Mouse (Mus musculus) limb, embryonic 12.5 days (tissue): ENCODE data around the gene Dgki. TPM values are rescaled to one million over a fixed set of nuclear protein-coding genes. Genes with fewer than 3 reads are reported as not detected.

Experiments used
- ATAC-seq: fragments of 200-750 bp; cut with Nextera tagmentation; 2 replicates; pipeline ENCODE4 v1.8.0; 2017; ENCODE audit warnings: low read depth, moderate TSS enrichment; ENCODE audit not compliant: insufficient number of reproducible peaks, insufficient read depth, low FRiP score, low TSS enrichment
- H3K27ac ChIP-seq: fragments of 300-500 bp; sonication (generic); 2 replicates; pipeline ENCODE4 v1.5.1; 2016; ENCODE audit warnings: mild to moderate bottlenecking, moderate library complexity
- H3K27me3 ChIP-seq: fragments of 300-500 bp; sonication (generic); 2 replicates; pipeline ENCODE4 v1.6.1; 2016; ENCODE audit warnings: mild to moderate bottlenecking, moderate library complexity
- H3K36me3 ChIP-seq: fragments of 300-500 bp; sonication (generic); 2 replicates; pipeline ENCODE4 v1.6.1; 2016; ENCODE audit warnings: mild to moderate bottlenecking, moderate library complexity
- H3K4me1 ChIP-seq: fragments of 300-500 bp; sonication (generic); replicated peaks from 2 replicates; pipeline ENCODE4 v1.6.1; 2016
- H3K4me2 ChIP-seq: fragments of 300-500 bp; sonication (generic); 2 replicates; pipeline ENCODE4 v1.6.1; 2016; ENCODE audit warnings: mild to moderate bottlenecking, moderate library complexity
- H3K4me3 ChIP-seq: fragments of 300-500 bp; sonication (generic); replicated peaks from 2 replicates; pipeline ENCODE4 v1.5.1; 2016; ENCODE audit warnings: mild to moderate bottlenecking
- H3K9ac ChIP-seq: fragments of 300-500 bp; sonication (generic); replicated peaks from 2 replicates; pipeline ENCODE4 v1.6.1; 2016; ENCODE audit warnings: mild to moderate bottlenecking, moderate library complexity
- H3K9me3 ChIP-seq: fragments of 300-500 bp; sonication (generic); 2 replicates; pipeline ENCODE4 v1.6.1; 2016; ENCODE audit warnings: mild to moderate bottlenecking, moderate library complexity
- WGBS: fragments of 180-500 bp; shearing (Covaris S2); methylation state at CpG from one replicate; pipeline ENCODE4 v1.1.7; 2016; 5-methylcytosine and 5-hydroxymethylcytosine counted together
- polyA plus RNA-seq: library from polyadenylated mRNA; unstranded; fragments of >200 nt; fragmentation: Nextera tagmentation; extraction: Ambion mirVana; gene quantifications from 2 replicates; pipeline ENCODE4 v1.2.1, GENCODE M21; 2016

Dgki gene
- polyA plus RNA-seq, 1 experiment from 2014 or later = 1.0 TPM

DNA sequence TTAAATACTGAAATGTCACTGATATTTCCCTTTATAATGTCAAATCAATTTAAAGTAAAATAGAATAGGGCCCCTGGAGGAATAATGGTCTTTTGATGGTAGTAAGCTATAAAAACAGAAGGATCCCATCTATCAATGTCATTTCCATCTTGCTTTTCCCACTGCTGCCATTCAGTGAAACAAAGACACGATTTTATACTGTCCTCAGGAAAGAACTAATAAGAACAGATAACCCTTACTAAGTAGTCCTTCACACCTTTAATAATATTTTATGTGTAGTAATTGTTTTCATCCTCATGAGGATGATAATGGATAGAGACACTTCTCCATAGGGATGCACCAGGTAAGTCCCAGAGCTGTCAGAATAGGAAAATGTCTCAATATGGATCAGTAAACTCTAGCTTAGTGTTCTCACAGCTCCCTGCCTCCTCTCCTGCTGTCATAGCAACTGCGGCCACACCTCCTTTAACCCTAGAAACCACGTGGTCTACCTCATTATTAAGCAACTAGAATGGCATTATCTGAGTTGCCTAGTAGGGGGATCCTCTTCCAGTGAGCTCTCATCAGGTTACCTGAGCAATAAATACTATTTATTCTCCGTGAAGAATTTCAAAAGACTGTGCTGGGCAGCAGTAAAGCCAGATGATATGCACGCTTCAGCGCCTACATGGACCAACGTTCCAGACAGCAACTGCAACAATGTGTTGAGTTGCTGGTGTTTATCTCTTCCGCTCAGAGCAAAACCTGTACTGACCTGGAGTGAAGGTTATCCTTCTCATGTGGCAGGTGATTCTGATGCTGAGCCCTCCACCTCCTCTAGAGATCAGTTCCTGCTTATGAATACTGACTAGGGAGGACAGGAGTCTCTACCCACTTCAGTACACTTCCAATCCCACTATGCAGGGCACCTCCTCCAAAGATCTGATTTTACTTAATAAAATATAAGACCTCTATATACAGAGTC lies 210.6 kb downstream of the Dgki start:
- ATAC-seq = no peak

DNA sequence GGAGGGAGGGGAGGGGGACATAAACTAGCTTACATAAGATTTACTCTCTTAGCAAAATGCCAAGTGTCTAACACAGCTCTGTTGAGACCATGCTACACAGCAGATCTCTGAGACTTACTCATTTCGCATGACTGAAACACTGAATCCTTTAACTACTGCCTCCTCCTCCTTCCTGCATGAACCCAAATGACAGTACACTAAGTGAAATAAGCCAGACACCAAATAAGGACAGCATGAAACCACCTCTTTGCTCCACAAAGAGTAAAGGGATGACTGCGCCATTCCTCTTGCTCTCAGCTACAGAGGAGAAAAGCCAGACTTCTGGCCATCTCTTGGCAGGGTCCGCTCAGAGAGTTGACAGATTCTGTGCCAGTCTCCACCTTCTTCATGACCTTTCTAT lies 217.0 kb downstream of the Dgki start:
- Histone ChIP-seq H3K9ac (no peak overlapping the region), H3K36me3 (no peaks in the 10 kb centered on the region), H3K4me3 (no peak overlapping the region), H3K27ac (no peak overlapping the region), H3K9me3 (no peaks in the 10 kb centered on the region), H3K27me3 (no peaks in the 10 kb centered on the region), H3K4me1 (peaks cover 6% of the 10 kb centered on the region), H3K4me2 (no peak overlapping the region)
- WGBS = 86% methylated on average over 3 of the region's 3 CpGs
- ATAC-seq = no peak

More for the DNA sequence above, 210.6 kb downstream of the Dgki start:
- no peaks in the 10 kb centered on the region for H3K27me3 ChIP-seq
- no peak overlapping the region for H3K4me3 ChIP-seq
- H3K4me2 ChIP-seq = no peak overlapping the region
- H3K4me1 ChIP-seq = peaks cover 6% of the 10 kb centered on the region
- no peak overlapping the region for H3K27ac ChIP-seq
- H3K9ac ChIP-seq = no peak overlapping the region
- H3K9me3 ChIP-seq = no peaks in the 10 kb centered on the region
- 52% methylated on average over 8 of the region's 8 CpGs for WGBS
- no peaks in the 10 kb centered on the region for H3K36me3 ChIP-seq

DNA sequence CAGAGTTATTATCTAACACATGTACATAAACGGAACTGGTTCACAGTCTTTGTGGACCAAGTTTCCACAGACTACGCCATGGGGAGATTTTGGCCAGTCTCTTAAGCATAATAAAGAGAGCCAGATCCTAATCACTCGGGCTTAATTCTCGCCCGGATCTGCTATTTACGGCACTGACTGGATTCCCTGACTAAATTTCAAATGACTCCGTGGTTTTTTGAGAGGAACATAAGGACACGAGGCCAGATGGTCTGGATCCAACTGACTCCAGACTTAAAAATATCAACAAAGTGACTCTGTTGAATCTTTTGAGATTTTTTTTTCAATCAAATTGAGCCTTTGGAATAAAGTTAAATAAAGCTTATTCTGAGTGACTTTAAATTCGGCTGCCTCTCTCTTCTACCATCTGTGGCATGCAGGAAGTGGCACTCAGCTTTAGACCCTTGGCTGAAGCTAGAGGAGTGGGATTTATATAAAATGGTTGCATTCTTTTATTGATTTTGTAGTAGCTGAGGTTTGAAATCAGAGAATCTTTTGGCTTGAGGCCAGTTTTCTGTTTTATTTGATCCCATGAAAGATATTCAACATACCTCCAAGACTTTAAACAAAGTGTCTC lies 227.5 kb downstream of the Dgki start:
- WGBS = 59% methylated on average over 9 of the region's 9 CpGs
- Histone ChIP-seq H3K27ac (no peak overlapping the region), H3K4me1 (no peaks in the 10 kb centered on the region), H3K36me3 (no peaks in the 10 kb centered on the region), H3K27me3 (no peaks in the 10 kb centered on the region), H3K4me2 (no peak overlapping the region), H3K9me3 (no peaks in the 10 kb centered on the region), H3K4me3 (no peak overlapping the region), H3K9ac (no peak overlapping the region)
- ATAC-seq = no peak

DNA sequence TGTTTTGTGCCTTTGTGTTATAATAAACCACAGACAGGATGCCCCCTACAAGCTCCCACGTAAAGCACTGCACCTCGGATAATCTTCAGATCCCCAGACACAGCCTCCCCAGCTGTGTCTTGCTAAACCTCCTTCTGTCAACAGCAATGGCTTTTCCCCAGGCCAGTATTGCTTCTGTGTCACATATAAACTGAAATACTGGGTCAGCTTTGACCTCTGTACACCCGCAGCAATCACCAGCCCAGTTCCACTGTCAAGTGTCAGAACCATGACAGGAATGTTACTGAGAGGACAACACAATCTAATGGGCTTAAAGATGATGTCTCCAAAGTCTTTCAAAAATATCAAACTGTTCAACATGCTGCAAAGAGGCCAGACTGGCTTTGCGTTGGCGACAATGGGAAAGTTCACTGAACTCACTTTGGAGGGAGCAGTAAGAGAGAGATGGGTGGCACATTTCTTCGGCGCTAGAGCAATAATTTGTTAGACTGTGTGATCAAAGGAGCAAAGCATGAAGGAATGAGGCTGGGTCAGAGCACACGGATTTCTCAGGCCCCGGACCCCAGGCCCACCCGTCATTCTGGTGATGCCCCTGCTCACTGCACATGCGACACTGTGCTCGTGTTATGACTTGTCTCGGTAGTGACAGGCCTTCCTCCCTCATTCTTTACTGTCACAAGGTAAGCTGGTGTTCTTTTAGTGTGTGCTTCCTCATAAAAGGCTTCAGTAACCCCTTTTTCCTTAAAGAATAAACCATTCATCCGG lies 230.0 kb downstream of the Dgki start:
- WGBS = 73% methylated on average over 14 of the region's 14 CpGs
- H3K27me3 ChIP-seq = no peaks in the 10 kb centered on the region
- H3K27ac ChIP-seq = no peak overlapping the region
- H3K9me3 ChIP-seq = no peaks in the 10 kb centered on the region
- no peak overlapping the region for H3K9ac ChIP-seq
- no peaks in the 10 kb centered on the region for H3K4me1 ChIP-seq
- no peaks in the 10 kb centered on the region for H3K36me3 ChIP-seq
- H3K4me2 ChIP-seq = no peak overlapping the region
- ATAC-seq = no peak
- no peak overlapping the region for H3K4me3 ChIP-seq

DNA sequence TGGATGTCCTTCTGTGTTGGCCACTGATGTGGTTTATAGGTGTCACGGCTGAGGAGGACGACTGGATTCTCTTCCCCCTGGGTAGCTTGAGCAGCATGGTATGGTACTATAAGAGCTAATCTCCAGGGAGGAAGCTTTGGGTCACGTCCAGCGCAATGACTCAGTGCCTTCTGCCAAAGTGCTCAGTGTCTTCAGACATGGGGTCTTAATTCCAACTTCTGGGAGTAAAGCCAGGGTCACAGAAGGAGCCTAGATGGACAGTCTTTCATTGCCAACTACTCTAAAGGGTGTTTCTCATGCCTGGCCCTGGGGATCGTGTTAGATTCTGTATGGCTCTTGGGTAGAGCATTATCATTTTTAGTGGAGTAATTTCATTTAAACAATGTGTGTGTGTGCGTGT lies 231.2 kb downstream of the Dgki start:
- ATAC-seq = no peak
- Histone ChIP-seq H3K27ac (no peak overlapping the region), H3K4me1 (peaks cover 8% of the 10 kb centered on the region), H3K9me3 (no peaks in the 10 kb centered on the region), H3K4me2 (no peak overlapping the region), H3K27me3 (no peaks in the 10 kb centered on the region), H3K4me3 (no peak overlapping the region), H3K36me3 (no peaks in the 10 kb centered on the region), H3K9ac (no peak overlapping the region)
- 91% methylated on average over 6 of the region's 6 CpGs for WGBS

DNA sequence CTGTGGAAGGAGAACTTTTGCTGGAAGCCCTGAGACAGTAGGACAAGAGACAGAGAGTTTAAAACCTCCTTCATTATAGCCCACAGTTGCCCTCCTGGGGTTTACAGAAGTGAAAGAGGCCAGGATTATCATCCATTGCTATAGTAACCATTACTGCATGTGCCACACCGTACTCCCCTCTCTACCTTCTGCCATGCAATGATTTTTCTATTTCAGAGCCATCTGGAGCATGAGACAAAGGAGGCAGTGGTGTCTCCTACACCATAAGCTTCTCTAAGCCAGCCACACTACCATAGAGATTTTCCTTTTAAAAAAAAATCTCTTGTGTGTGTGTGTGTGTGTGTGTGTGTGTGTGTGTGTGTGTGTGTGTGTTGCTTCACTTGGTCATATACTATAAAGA lies 232.6 kb downstream of the Dgki start:
- no peak for ATAC-seq
- WGBS = 90% methylated on average over 1 of the region's 1 CpGs
- Histone ChIP-seq H3K27me3 (no peaks in the 10 kb centered on the region), H3K36me3 (no peaks in the 10 kb centered on the region), H3K9ac (no peak overlapping the region), H3K4me3 (no peak overlapping the region), H3K27ac (no peak overlapping the region), H3K9me3 (no peaks in the 10 kb centered on the region), H3K4me1 (peaks cover 9% of the 10 kb centered on the region), H3K4me2 (no peak overlapping the region)

DNA sequence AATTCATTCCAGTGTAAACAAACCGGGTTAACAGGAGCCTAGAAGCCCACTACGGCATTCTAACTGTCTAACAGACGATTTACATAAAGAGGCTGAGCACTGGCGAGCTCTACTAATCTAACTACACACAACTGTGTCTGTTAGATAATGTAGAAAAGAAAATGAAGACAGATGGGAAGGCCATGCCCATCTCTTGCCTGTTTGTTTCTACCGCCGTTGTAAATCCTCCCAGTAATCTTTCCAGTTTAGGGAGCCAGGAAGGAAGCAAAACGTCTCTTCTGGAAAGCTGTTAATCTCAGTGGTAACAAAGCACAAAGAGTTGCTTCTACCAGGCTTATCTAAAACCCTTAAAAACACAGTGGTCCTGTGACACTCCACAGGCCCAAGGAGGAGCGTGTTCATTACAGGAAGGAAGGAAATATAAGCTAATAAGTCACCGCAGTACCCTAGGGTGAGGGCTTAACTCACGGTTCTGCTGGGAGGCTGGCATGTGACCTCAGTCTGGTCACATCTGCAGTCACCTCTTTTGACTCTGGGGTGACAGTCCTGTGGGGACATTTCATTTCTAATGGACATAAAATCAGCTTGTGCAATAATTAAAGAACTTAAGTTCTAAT lies 235.7 kb downstream of the Dgki start:
- Histone ChIP-seq H3K27me3 (no peaks in the 10 kb centered on the region), H3K9ac (no peak overlapping the region), H3K36me3 (no peaks in the 10 kb centered on the region), H3K4me1 (peaks cover 17% of the 10 kb centered on the region), H3K9me3 (no peaks in the 10 kb centered on the region), H3K4me2 (no peak overlapping the region), H3K27ac (no peak overlapping the region), H3K4me3 (no peak overlapping the region)
- no peak for ATAC-seq
- 20% methylated on average over 10 of the region's 10 CpGs for WGBS

DNA sequence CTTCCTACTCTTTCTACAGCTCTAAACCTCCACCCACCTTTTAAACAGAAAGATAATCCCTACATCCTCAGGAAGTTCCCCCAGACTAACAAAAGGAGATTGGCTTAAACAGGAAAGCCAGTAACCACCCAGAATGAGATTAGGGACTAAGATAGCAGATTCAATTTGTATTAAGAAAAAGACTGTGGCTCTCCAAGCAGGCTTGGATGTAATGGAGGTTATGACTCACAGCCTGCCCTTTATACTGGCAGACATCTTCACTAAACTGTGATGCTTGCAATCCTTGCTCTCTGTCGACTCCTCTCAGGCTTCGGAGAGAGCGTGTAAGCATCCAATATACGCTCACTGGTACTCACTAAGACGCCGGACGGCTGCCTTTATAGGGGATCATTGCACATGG lies 236.7 kb downstream of the Dgki start:
- Histone ChIP-seq H3K4me3 (no peak overlapping the region), H3K9ac (no peak overlapping the region), H3K27ac (no peak overlapping the region), H3K4me2 (no peak overlapping the region), H3K27me3 (no peaks in the 10 kb centered on the region), H3K4me1 (peaks cover 17% of the 10 kb centered on the region), H3K36me3 (no peaks in the 10 kb centered on the region), H3K9me3 (no peaks in the 10 kb centered on the region)
- 97% methylated on average over 7 of the region's 7 CpGs for WGBS
- no peak for ATAC-seq

DNA sequence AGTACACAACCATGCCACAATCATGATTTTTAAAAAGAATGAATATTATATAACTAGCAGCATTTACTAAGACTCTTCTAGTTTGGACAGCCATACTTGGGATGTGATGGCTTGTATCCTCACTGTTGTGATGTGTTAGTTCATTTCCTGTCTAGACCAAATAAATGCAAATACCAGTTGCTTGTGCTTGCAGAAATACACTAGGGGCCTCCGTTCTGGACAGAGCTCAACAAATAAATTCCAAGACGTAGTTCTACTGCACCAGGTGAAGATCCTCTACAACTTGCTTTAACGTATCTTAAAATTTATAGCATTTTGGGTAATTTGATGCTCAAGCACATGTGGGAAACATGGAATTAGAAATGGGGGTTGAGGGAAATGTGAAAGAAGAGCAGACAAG lies 239.9 kb downstream of the Dgki start:
- Histone ChIP-seq H3K4me1 (peaks cover 17% of the 10 kb centered on the region), H3K9ac (no peak overlapping the region), H3K27me3 (no peaks in the 10 kb centered on the region), H3K9me3 (no peaks in the 10 kb centered on the region), H3K4me3 (no peak overlapping the region), H3K27ac (no peak overlapping the region), H3K4me2 (no peak overlapping the region), H3K36me3 (no peaks in the 10 kb centered on the region)
- ATAC-seq = no peak
- WGBS = 58% methylated on average over 3 of the region's 3 CpGs

DNA sequence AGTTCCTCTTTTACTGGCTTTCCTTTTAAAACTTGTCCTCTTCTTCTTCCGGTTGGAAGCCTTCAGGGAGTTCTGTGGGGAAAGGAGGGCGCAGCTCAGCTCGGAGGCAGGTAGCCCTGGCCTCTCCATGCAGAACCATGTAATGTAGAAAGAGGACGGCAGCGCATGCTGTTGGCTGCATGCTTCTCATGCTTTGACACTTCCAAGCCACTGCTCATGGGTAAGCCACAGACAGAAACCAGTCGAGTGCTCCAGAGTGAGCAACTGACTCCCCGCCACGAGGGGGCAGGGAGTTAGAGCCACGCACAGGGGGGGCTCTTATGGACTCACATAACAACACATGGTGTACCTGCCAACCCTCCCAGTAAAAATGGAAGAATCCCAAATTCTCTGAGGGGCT lies 242.0 kb downstream of the Dgki start:
- Histone ChIP-seq H3K9me3 (no peaks in the 10 kb centered on the region), H3K36me3 (no peaks in the 10 kb centered on the region), H3K27ac (no peak overlapping the region), H3K4me3 (no peak overlapping the region), H3K4me2 (no peak overlapping the region), H3K4me1 (peaks cover 19% of the 10 kb centered on the region), H3K9ac (no peak overlapping the region), H3K27me3 (no peaks in the 10 kb centered on the region)
- WGBS = 85% methylated on average over 9 of the region's 9 CpGs
- no peak for ATAC-seq

DNA sequence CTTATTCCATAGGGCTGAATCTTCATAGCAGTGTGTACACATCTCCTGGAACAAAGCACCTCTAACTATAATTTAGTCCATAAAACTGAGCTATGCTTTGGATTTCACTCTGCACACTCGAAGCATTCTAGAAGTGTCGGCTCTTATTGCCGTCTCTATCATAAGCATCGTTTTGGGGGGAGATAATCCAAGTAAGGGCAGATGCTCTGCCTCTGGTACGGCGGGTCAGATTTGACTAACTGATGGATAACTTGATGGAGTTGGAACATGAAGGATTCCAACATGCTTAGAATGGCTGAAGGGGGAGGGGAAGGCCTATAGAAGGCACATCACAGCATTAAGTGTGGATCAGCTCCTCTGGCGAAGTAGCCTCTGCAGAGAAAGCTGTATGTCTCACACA lies 242.4 kb downstream of the Dgki start:
- 92% methylated on average over 7 of the region's 7 CpGs for WGBS
- Histone ChIP-seq H3K27me3 (no peaks in the 10 kb centered on the region), H3K9ac (no peak overlapping the region), H3K4me1 (peaks cover 23% of the 10 kb centered on the region), H3K36me3 (no peaks in the 10 kb centered on the region), H3K27ac (no peak overlapping the region), H3K9me3 (no peaks in the 10 kb centered on the region), H3K4me2 (no peak overlapping the region), H3K4me3 (no peak overlapping the region)
- ATAC-seq = no peak
